Mouse (Mus musculus) heart, postnatal 0 days (tissue): Measurements from ENCODE around the gene Kmt2c.

Experiments
- CTCF ChIP-seq: IDR thresholded peaks from 2 replicates; pipeline ENCODE4 v1.5.1; 2016; ENCODE audit warnings: antibody characterized with exemption, control low read depth, low read depth
- EP300 ChIP-seq: IDR thresholded peaks from 2 replicates; pipeline ENCODE4 v1.6.1; 2016; ENCODE audit warnings: antibody characterized with exemption, low read depth

DNA sequence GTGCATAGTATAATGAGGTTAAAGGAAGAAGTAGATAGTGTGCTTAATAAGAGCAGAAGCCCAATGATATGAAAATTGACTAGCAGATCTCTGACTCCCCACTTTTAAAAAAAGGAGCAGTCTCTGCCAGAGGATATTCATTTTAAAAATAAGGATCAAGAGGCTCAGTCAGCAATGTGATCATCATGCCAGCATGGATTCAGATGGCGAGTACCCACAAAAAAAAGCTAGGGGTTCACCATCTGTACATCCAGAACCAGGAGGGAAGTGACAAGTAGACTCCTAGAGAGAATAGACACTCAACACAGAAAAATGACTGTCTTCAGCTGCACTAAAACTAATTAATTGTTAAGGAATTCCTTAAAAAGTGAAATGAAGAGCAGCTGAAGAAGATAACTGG, 76.0 kb downstream of the Kmt2c start:
- no peak for TF ChIP-seq CTCF
- no peak for TF ChIP-seq EP300
